Mouse (Mus musculus): ENCODE measurements around the gene Paxx.

Paxx gene

GRCm38 (mm10) chr2:25460551-25461309 lies at the start of gene Paxx:
Gene Paxx, minus strand, starts transcription at chr2:25461094.
- DNase-seq (ENCODE audit: low read depth), result peak; percentile 98

GRCm38 (mm10) chr2:25509912-25510311 lies 49.0 kb upstream of the Paxx start:
- peak; percentile 66 for DNase-seq (ENCODE audit: low read depth)

DNA sequence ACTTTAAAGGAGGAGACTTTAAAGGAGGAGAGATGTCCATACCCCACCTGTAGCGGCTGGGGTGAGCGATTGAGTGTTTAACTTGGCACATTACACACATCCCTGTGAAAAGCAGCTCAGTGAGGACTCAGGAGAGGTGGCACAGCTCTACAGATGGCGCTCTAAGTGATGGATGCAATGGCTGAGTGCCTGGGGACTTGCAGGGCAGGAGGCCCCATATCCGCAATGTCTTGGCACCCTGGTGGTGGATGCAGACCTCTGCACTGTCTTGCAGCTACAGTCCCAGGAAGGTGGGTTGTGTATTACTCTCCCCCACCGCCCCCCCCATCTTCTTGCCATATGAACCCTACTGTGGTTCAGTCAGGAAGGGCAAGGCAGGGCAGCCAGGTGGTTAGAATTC lies 46.1 kb upstream of the Paxx start:
- peak; percentile 22 for DNase-seq (ENCODE audit: low read depth)

GRCm38 (mm10) chr2:25505860-25506259 lies 45.0 kb upstream of the Paxx start:
- no peak for DNase-seq (ENCODE audit: low read depth)

DNA sequence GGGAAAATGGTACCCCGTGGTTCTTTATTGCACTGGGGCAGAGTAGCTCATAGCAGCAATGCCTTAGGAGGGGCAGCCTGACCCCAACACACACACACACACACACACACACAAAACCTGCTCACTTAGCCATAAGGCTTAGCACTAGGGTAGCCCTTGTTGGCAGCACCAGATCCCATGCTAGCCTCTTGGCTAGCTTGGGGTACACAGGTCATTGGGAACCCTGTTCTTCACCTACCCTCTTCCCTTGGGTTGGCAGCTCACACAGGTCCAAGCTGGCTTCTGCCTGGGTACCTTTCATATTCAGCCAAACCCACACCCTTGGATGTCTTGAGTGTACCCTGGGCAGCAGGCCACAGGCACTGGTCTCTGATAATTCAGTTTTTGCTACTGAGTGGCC lies 44.1 kb upstream of the Paxx start:
- no peak for DNase-seq (ENCODE audit: low read depth)

- DNase-seq (ENCODE audit: low read depth), result no peak
Observed at GRCm38 (mm10) chr2:25504538-25504937, 43.6 kb upstream of the Paxx start.

DNA sequence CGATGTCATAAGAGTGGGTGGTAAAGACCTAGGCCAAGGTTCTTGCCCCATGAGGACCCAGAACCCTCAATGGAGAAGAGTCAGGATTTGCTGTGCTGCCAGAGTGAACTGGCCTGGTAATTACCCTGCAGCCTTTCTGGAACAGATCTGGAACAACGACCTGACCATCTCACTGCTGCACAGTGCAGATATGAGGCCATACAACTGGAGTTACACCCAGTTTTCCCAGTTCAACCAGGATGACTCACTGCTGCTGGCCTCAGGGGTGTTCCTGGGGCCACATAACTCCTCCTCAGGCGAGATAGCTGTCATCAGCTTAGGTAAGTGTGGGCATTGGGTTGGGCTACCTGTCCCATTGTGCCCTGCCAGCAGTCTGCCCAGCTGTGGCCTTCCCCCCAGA lies 41.8 kb upstream of the Paxx start:
- DNase-seq (ENCODE audit: low read depth), result peak; percentile 52

DNA sequence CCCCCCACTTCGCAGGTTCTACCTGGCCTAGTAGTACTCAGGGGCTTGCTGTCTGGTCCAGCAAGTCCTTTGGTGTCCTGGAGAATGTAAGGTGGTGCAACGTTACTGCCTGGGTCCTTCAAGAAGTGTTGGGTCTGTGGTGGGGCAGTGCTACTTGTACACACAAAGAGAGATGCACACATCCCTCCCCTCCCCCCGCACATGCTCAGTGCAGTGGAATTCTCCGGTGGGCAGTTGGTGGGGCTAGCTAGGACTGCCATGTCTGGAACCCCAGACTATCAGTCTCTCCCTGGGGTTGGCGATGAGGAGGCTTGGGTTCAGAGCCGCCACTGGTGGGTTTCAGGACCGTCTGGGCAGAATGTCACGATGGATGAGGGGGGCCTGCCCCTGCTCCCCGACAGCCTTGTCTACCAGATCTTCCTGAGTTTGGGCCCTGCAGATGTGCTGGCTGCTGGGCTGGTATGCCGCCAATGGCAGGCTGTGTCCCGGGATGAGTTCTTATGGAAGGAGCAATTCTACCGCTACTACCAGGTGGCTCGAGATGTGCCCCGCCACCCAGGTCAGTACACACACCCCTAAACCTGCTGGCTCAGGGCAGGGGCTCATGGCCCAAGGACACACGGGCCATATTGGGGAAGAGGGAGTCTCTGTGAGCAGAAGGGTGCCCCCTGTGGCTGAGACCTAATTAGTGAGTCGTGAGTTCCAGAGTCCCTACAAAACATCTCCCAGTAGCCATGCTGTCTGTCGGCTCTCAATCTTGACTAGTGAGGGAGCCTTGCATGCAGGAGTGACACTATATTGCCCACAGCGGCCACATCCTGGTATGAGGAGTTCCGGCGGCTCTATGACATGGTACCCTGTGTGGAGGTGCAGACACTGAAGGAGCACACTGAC lies 40.9 kb upstream of the Paxx start, which contains the start of gene C8g:
TSS of gene C8g (minus strand) at position 127 of the 894 bp plus-strand sequence.
- DNase-seq (ENCODE audit: low read depth), result no peak

GRCm38 (mm10) chr2:25500576-25501405 lies 39.9 kb upstream of the Paxx start, which contains the start of gene Fbxw5:
Gene Fbxw5, plus strand, starts transcription at chr2:25500750.
- DNase-seq (ENCODE audit: low read depth), result peak; percentile 98

DNA sequence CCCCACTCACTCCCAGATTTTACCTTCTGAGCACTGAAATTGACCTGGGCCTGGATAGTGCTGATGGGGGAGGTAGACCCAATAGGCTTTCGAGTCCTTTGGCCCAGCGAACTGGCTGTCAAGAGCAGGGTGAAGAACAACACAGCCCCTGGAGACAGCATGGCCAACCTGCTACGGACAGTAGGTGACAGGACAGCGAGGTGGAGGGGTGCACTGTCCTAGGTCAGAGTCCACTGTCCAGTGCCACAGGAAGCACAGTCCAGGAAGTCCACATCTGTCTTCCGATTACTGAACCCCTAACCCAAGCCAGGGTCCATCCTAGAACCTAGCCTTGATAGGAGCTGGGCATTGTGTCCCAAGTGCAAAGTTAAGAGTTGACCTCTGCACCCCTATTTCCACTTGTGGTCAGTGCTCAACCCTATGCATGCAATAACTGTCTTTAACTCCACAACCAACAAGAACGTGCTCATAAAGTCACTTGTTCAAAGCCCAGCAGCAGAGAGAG lies 39.2 kb upstream of the Paxx start:
- peak; percentile 34 for DNase-seq (ENCODE audit: low read depth)

GRCm38 (mm10) chr2:25498622-25499478 lies 38.0 kb upstream of the Paxx start:
- no peak for DNase-seq (ENCODE audit: low read depth)

DNA sequence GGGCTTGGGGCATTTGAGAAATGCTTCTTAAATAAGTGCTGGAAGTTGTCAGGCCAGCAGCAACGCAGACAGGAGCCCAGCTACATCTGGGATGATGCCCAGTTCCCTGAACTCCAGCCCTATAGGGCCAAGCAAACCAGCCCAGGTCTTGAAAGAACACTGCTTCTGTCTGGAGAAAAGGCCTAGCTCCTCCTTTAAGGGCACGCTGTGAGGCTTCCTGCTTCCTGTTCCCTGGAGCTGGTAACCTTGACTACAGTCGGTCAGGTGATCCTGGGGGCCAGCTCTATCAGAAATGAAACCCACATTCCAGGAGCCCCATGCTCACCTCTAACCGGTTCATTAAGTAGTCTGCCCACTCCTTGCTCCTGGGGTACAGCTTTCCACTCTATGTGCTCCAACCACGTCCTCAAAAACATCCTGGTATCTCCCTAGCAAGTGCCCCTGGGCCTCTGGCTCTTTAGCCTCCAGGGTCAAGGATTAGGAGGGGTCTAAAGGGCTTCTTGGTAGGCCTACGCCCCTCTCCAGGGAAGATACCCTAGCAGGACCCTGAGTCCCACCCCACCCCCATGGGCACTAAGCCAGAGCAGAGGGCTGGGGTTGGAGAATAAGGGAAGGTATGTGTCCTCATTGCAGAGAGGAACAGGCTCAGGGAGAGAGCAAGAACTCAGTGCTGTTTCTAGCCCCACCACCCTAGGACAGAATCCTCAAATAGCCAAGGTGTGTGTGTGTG lies 37.1 kb upstream of the Paxx start:
- peak; percentile 50 for DNase-seq (ENCODE audit: low read depth)

DNA sequence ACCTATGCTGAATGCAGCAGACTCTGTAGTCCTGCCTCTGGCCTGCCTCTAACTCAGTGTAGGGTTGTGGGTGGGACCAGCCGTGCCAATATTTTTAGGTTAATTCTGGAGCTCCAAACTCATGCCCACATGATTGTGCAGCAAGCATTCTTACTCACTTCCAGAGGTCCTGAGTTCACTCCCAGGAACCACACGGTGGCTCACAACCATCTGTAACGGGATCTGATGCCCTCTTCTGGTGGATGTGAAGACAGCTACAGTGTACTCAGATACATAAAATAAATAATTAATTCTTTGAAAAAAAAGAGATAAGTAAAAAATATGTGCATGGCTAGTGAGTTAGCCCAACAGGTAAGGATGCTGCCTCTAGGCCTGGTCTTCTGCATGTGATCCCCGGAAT lies 35.6 kb upstream of the Paxx start:
- peak; percentile 84 for DNase-seq (ENCODE audit: low read depth)

DNA sequence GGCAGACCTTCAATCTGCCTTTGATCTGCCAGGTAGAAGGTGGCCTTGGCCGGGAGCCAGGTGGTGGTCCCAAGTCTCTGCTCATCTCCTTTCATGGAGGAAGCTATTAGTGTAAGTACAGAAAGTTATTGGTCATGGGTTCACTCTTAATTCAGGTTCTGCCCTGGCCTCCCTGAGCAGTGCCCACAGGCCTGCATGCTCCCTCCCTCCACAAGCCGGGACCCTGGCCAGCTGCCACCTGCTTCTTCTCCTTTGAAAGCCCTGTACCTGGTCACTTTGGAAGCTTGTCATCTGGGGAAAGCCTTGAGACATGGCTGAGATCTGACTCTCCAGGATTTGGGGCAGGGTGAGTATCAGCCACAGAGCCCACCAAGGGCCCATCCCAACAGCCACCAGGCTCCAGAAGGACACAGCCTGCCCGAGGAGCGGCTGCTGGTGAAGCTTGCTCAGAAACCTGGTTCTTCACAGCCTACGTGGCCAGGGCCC lies 32.6 kb upstream of the Paxx start, which contains the start of gene Lcn12:
TSS of gene Lcn12 (minus strand) at position 436 of the 486 bp plus-strand sequence.
- DNase-seq (ENCODE audit: low read depth), result no peak

DNA sequence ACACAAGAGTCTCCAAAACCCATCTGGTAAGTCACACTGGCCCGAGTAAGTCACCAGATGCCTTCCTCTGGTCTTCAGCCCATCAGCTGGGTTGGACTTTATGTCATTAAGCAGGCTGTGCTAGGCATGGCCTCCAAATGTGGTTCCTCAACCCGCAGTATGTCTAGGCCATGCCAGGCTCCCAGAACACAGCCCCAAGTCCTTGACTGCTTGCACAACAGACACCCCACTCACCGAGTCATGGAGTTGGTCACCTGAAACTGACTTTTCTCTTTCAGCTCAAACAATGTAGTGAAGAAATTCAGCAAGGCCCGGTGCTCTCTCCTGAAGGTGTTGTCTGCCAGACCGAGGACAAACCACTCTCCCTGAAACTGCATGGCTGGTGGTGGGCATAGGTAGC lies 32.1 kb upstream of the Paxx start:
- no peak for DNase-seq (ENCODE audit: low read depth)

DNA sequence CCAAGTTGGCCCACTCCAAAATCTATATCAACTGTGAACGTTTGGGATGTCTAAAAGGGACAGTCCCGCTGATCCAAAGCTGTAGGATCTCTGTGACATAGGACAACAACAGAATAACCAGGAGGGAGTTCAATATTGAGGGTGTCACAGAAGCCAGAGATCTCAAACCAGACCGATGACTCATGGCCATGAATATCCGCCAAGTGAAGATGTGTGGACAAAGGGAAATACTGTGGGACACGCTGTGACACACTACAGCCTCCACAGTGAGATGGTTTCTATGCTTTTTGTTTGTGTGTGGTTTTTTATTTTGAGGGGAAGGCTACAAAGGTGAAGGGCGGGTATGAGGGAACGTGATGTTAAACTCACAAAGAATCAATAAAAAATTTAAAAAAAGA lies 27.8 kb upstream of the Paxx start:
- no peak for DNase-seq (ENCODE audit: low read depth)

- DNase-seq (ENCODE audit: low read depth), result no peak
Observed at GRCm38 (mm10) chr2:25487965-25488670, 27.2 kb upstream of the Paxx start.

DNA sequence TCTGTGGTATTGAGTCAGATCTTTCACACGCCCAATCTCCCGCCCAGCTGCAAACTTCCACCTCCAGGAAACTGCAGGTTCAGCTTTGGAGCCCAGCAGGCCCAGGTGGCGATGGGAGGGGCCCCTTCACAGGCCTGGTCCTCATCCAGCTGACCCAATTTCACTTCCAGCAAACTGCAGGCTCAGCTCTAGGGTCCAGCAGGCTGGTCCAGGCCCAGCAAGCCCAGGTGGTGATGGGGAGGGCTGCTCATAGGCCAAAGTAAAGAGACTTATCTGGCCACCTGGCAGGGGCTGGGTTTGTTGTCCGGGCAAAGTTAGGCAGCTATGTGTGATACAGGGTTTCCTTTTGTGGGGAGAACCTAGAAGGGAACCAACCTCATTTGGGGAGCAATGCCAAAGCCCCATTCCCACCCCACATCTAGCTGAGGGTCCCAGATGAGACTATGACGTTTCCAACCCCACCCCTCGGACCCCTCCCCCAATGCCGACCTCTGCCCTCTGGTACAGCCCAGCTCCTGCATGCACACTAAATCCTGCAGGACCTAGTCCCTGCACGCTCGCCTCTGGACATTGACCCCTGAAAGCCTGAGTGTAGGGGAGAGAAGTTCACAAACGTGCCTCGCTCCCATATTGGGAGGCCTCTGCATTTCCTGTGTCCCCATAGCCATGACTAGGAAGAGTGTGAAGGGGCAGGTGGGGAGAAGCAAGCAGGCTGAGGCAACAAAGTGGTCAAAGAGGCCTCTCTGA lies 24.2 kb upstream of the Paxx start:
- DNase-seq (ENCODE audit: low read depth), result no peak

DNA sequence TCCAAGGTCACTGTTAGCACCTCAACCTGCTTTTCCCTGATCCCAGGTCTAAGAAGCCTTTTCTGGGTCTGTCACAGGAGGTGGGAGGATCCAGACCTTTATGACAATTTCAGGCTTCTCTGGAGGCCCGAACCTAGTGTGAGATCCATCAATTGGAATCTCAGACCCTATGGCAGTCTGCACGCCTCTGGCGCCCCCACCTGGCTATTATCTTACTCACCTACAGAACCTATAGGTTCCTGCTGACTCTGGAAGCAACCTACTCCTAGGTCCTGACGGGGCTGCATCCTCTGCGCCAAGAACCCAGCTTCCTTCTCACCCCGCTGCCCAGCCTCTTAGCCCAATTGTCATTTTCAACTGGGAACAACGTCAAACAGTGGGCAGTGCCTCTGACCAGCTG lies 22.1 kb upstream of the Paxx start:
- peak; percentile 75 for DNase-seq (ENCODE audit: low read depth)
